Mouse (Mus musculus): ENCODE measurements around the gene Vwce.

- TF ChIP-seq CTCF (IDR thresholded peaks at IDR 0.05; ENCODE audit: borderline replicate concordance, insufficient read depth, low read depth, low read length) (no peak), POLR2A (IDR thresholded peaks at IDR 0.05; ENCODE audit: borderline replicate concordance, insufficient read depth, low read length) (no peak)
These were observed 68.1 kb downstream of the Vwce start for GRCm38 (mm10) chr19:10702125-10702524.
